Mouse (Mus musculus) testis, adult 2 months (tissue): ENCODE measurements around the gene Ktn1.

Source experiments
- CTCF ChIP-seq: fragments of 200-500 bp; IDR thresholded peaks from 2 replicates; pipeline ENCODE4 v1.5.1; 2012; ENCODE audit warnings: low read depth, mild to moderate bottlenecking, inconsistent platforms, low read length, moderate library complexity; ENCODE audit not compliant: control insufficient read depth, insufficient read depth, insufficient replicate concordance
- POLR2A ChIP-seq: fragments of 200-500 bp; IDR thresholded peaks from 2 replicates; pipeline ENCODE4 v1.6.1; 2012; ENCODE audit warnings: low read depth, mild to moderate bottlenecking, inconsistent platforms, low read length, moderate library complexity; ENCODE audit not compliant: control insufficient read depth

GRCm38 (mm10) chr14:47651272-47651671, 3.0 kb downstream of the Ktn1 start:
- TF ChIP-seq CTCF (no peak), POLR2A (no peak)
